Mouse (Mus musculus): Measurements from ENCODE around the gene Agpat3. TPM values are rescaled to one million over a fixed set of nuclear protein-coding genes. Genes with fewer than 3 reads are reported as not detected.

Agpat3 gene
- polyA plus RNA-seq, 1 experiment from 2014 or later: 69.9 TPM

DNA sequence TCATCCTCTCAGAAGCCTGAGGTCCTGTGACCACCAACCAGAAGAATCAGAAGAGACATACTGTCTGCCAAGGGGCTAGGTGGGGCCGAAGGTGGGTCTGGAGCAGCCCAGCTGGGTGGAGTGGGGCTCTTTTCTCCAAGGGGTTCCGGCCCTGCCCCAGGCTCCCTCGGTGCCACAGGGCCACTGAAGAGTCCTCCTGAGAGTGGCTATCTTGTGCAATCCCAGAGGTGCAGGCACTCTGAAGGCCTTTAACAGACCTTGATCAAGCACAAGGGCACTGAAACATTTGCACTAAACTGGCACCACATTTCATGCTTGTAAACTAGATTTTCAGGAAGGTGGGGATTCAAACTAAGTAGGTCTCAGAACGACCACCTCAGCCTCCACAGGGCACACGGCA, 55.9 kb downstream of the Agpat3 start:
- no peaks in the 10 kb centered on the region for H3K4me1 ChIP-seq (replicated peaks; ENCODE audit: control insufficient read depth, insufficient read depth)
- ATAC-seq (ENCODE audit: low FRiP score, low TSS enrichment) (no peak), DNase-seq (ENCODE audit: low spot score) (no peak)
- H3K27ac ChIP-seq (replicated peaks): no peak overlapping the region
- H3K36me3 ChIP-seq (ENCODE audit: control insufficient read depth, insufficient read depth, low read length): no peaks in the 10 kb centered on the region
- H3K27me3 ChIP-seq (ENCODE audit: control insufficient read depth, insufficient read depth, low read length): no peaks in the 10 kb centered on the region
- H3K4me2 ChIP-seq (replicated peaks; ENCODE audit: low read depth): no peak overlapping the region
- no peaks in the 10 kb centered on the region for H3K9me3 ChIP-seq (ENCODE audit: control insufficient read depth, low read length)
- no peak for TF ChIP-seq EP300 (optimal IDR thresholded peaks at IDR 0.05)
- no peak for TF ChIP-seq CTCF (IDR thresholded peaks at IDR 0.05; ENCODE audit: low read depth)
- no peak overlapping the region for H3K9ac ChIP-seq (ENCODE audit: low read length)
- 86% methylated on average over 5 of the region's 5 CpGs for WGBS
- no peak overlapping the region for H3K4me3 ChIP-seq (ENCODE audit: low read depth, low read length)

DNA sequence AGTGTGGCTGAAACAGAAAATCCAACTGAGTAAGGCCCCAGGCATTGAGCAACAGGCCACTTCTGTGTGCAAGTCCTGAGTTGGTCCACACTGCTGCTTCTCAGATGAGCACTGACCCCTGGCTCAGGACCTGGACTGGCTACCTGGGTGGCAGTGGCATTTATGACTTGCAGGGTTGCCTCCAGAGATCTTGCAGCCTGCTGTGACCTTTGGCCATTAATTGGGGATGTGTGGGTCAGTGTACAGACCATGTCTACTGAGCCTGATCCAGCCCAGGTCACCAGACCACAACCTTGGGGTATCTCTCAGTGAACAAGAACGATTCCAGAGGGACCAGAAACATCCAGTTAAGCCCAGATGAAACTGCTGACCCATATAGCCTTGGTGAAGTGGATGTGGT, 58.7 kb downstream of the Agpat3 start:
- H3K4me3 ChIP-seq (ENCODE audit: low read depth, low read length): no peak overlapping the region
- no peak for ATAC-seq (ENCODE audit: low FRiP score, low TSS enrichment)
- H3K9me3 ChIP-seq (ENCODE audit: control insufficient read depth, low read length): no peaks in the 10 kb centered on the region
- DNase-seq (ENCODE audit: low spot score): no peak
- no peaks in the 10 kb centered on the region for H3K36me3 ChIP-seq (ENCODE audit: control insufficient read depth, insufficient read depth, low read length)
- no peak overlapping the region for H3K9ac ChIP-seq (ENCODE audit: low read length)
- H3K27me3 ChIP-seq (ENCODE audit: control insufficient read depth, insufficient read depth, low read length): no peaks in the 10 kb centered on the region
- no peaks in the 10 kb centered on the region for H3K4me1 ChIP-seq (replicated peaks; ENCODE audit: control insufficient read depth, insufficient read depth)
- no peak overlapping the region for H3K27ac ChIP-seq (replicated peaks)
- WGBS: 76% methylated on average over 1 of the region's 1 CpGs
- TF ChIP-seq EP300 (optimal IDR thresholded peaks at IDR 0.05) (no peak), CTCF (IDR thresholded peaks at IDR 0.05; ENCODE audit: low read depth) (no peak)
- H3K4me2 ChIP-seq (replicated peaks; ENCODE audit: low read depth): no peak overlapping the region

DNA sequence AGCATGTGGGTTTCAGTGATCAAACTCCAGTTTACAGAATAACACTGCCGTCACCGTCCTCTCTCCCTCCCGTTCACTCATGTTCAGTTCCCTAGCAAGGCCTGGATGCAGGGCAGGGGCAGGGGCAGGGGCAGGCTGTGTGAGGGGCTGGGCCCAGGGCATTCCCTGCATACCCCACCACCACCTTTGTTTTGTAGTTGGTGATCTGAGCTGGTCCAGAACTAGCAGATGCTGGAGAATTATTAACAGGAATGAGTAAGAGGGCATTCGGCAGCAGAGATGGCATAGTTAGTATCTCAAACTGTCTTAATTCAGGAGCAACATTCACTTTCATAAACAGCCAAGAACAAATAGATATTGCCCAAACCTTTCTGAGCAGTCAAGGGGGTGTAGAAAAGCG, 59.9 kb downstream of the Agpat3 start:
- Histone ChIP-seq H3K4me2 (replicated peaks; ENCODE audit: low read depth) (no peak overlapping the region), H3K9me3 (ENCODE audit: control insufficient read depth, low read length) (no peaks in the 10 kb centered on the region), H3K27ac (replicated peaks) (no peak overlapping the region), H3K36me3 (ENCODE audit: control insufficient read depth, insufficient read depth, low read length) (peaks cover 3% of the 10 kb centered on the region; the same call in 1 of the 2 replicates), H3K4me3 (ENCODE audit: low read depth, low read length) (no peak overlapping the region), H3K27me3 (ENCODE audit: control insufficient read depth, insufficient read depth, low read length) (no peaks in the 10 kb centered on the region), H3K4me1 (replicated peaks; ENCODE audit: control insufficient read depth, insufficient read depth) (no peaks in the 10 kb centered on the region), H3K9ac (ENCODE audit: low read length) (no peak overlapping the region)
- no peak for TF ChIP-seq EP300 (optimal IDR thresholded peaks at IDR 0.05)
- TF ChIP-seq CTCF (IDR thresholded peaks at IDR 0.05; ENCODE audit: low read depth): no peak
- DNase-seq (ENCODE audit: low spot score): no peak
- WGBS: 85% methylated on average over 5 of the region's 5 CpGs
- ATAC-seq (ENCODE audit: low FRiP score, low TSS enrichment): no peak

DNA sequence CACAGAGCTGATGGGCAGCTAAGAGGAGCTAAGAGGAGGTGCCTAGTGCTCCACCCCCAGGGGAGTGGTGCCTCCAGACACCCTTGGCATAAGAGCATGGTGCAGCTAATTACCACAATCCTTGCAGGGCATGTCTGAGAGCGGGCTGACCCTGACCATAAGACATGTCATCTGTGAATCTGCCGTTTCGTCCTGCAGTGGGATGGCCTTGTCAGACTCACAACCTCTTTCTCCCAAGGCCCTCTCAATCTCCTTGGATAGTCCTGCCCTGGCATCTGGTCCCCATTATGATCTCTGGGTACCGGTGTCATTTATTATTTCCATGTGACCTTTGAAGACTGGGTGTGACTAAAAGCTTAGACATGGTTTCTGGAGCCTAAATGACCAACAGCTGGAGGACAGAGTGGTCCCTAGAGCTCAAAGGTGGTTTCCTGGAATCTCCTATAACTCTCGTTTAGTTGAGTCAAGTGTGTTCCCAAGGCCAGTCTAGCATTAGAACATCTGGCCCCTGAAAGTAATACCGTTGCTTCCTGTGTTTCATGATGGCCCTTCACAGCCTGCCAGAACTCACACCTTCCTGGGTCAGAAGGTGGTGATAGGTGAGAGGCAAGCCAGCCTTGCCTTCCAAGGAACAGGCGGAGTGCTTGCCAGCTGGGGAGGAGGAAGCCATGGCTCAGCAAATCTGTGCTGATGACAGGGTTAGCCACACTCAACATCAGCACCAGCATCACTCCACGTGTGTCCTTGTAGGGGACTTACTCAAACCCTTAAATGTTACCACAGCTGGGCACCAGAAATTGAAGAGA, 61.4 kb downstream of the Agpat3 start:
- WGBS: 84% methylated on average over 8 of the region's 8 CpGs
- H3K9ac ChIP-seq (ENCODE audit: low read length): no peak overlapping the region
- no peak overlapping the region for H3K27ac ChIP-seq (replicated peaks)
- H3K27me3 ChIP-seq (ENCODE audit: control insufficient read depth, insufficient read depth, low read length): no peaks in the 10 kb centered on the region
- no peak for DNase-seq (ENCODE audit: low spot score)
- ATAC-seq (ENCODE audit: low FRiP score, low TSS enrichment): no peak
- H3K4me1 ChIP-seq (replicated peaks; ENCODE audit: control insufficient read depth, insufficient read depth): no peaks in the 10 kb centered on the region
- H3K36me3 ChIP-seq (ENCODE audit: control insufficient read depth, insufficient read depth, low read length): peaks cover 14% of the 10 kb centered on the region
- no peak overlapping the region for H3K4me2 ChIP-seq (replicated peaks; ENCODE audit: low read depth)
- H3K9me3 ChIP-seq (ENCODE audit: control insufficient read depth, low read length): no peaks in the 10 kb centered on the region
- no peak overlapping the region for H3K4me3 ChIP-seq (ENCODE audit: low read depth, low read length)
- TF ChIP-seq CTCF (IDR thresholded peaks at IDR 0.05; ENCODE audit: low read depth): no peak
- TF ChIP-seq EP300 (optimal IDR thresholded peaks at IDR 0.05): no peak

DNA sequence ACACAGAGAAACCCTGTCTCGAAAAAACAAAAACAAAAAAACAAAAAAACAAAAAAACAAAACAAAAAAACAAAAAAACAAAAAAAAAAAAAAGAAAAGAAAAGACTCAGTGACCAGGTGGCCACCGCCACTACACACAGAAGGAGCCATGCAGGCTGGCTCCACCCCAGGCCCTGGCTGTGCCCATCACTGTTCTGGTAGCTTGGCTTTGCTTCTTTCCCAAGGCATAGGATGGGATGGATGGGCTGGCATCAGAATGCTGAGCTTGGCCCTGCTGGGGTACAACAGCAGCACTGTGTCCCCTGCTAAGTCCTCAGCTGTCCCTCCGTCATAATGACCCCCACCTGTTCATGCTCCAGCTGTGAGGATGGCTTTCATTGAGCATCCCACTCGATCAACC, 63.4 kb downstream of the Agpat3 start:
- Histone ChIP-seq H3K27me3 (ENCODE audit: control insufficient read depth, insufficient read depth, low read length) (no peaks in the 10 kb centered on the region), H3K4me3 (ENCODE audit: low read depth, low read length) (no peak overlapping the region), H3K4me2 (replicated peaks; ENCODE audit: low read depth) (no peak overlapping the region), H3K9ac (ENCODE audit: low read length) (no peak overlapping the region), H3K9me3 (ENCODE audit: control insufficient read depth, low read length) (no peaks in the 10 kb centered on the region), H3K27ac (replicated peaks) (no peak overlapping the region), H3K4me1 (replicated peaks; ENCODE audit: control insufficient read depth, insufficient read depth) (no peaks in the 10 kb centered on the region), H3K36me3 (ENCODE audit: control insufficient read depth, insufficient read depth, low read length) (peaks cover 16% of the 10 kb centered on the region)
- WGBS: 92% methylated on average over 4 of the region's 4 CpGs
- TF ChIP-seq EP300 (optimal IDR thresholded peaks at IDR 0.05) (no peak), CTCF (IDR thresholded peaks at IDR 0.05; ENCODE audit: low read depth) (no peak)
- ATAC-seq (ENCODE audit: low FRiP score, low TSS enrichment) (no peak), DNase-seq (ENCODE audit: low spot score) (no peak)

DNA sequence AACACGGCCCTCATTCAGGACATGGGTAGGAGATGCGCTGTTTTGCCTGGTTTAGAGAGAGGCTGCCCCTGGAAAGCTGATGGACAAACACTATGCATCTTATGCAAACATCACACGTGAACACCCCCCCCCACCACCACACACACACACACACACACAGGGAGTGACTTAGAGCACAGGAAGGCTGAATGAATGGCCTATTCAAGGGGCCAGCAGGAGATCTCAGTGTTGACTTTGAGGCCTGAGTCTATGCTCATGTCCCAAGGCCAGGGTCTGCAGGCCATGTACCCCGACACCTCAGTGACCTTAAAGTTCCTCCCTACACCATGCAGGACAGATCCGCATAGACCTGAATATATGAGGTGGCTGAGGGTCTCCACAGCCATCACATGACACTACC, 64.2 kb downstream of the Agpat3 start:
- Histone ChIP-seq H3K9ac (ENCODE audit: low read length) (no peak overlapping the region), H3K4me3 (ENCODE audit: low read depth, low read length) (no peak overlapping the region), H3K4me1 (replicated peaks; ENCODE audit: control insufficient read depth, insufficient read depth) (no peaks in the 10 kb centered on the region), H3K27ac (replicated peaks) (no peak overlapping the region), H3K36me3 (ENCODE audit: control insufficient read depth, insufficient read depth, low read length) (peaks cover 16% of the 10 kb centered on the region), H3K9me3 (ENCODE audit: control insufficient read depth, low read length) (no peaks in the 10 kb centered on the region), H3K27me3 (ENCODE audit: control insufficient read depth, insufficient read depth, low read length) (no peaks in the 10 kb centered on the region), H3K4me2 (replicated peaks; ENCODE audit: low read depth) (no peak overlapping the region)
- 80% methylated on average over 5 of the region's 5 CpGs for WGBS
- ATAC-seq (ENCODE audit: low FRiP score, low TSS enrichment): no peak; the same call in 1 of the 2 replicates
- TF ChIP-seq EP300 (optimal IDR thresholded peaks at IDR 0.05) (no peak), CTCF (IDR thresholded peaks at IDR 0.05; ENCODE audit: low read depth) (no peak)
- peak; percentile 29 for DNase-seq (ENCODE audit: low spot score)
